Mouse (Mus musculus): ENCODE measurements around the gene Edc4. TPM values are rescaled to one million over a fixed set of nuclear protein-coding genes. Genes with fewer than 3 reads are reported as not detected.

The Edc4 gene
- total RNA-seq, 1 experiment from 2014 or later: 38.6 TPM

DNA sequence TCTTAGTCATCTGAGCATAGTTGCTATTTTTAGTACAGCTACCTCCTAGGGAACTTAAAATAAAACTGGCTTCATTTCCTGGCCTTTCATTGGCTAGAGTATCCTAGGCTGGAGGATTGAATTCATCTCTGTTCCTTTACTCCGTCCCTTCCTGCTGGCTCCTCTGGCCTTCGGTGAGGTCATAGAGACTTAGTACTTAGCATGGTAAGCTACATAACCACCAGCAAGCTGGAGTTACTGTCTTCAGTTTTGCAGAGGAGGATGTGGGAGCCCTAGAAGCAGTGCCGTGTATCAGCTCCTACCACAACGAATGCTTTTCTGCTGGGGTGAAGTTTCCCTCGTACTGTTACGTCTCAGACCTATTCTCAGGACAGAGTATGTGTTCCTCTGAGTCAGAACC lies 6.4 kb upstream of the Edc4 start:
- no peak for DNase-seq

DNA sequence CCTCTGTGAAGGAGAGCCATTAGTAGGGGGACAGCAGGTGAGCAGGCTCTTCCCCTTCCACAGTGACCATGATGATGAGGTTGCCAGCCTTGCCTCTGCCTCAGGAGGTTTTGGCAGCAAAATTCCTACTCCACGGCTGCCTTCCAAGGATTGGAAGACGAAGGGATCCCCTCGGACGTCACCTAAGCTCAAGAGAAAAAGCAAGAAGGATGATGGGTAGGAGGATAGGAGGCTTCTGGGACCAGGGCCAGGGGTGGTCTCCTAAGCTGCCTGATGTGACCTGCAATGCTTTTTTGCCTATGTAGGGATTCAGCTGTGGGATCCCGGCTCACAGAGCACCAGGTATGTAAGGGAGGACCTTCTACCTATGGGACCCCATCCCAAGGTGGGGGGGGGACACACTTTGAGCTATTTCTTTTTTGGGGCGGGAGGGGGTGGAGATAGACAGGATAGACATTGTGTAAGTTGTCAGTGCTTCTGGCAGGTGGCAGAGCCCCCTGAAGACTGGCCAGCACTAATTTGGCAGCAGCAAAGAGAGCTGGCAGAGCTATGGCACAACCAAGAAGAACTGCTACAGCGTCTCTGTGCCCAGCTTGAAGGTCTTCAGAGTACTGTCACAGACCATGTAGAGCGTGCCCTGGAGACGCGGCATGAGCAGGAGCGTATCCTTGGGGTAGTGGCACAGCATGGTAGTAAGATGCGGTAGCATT lies 9.2 kb downstream of the Edc4 start:
- no peak for DNase-seq

DNA sequence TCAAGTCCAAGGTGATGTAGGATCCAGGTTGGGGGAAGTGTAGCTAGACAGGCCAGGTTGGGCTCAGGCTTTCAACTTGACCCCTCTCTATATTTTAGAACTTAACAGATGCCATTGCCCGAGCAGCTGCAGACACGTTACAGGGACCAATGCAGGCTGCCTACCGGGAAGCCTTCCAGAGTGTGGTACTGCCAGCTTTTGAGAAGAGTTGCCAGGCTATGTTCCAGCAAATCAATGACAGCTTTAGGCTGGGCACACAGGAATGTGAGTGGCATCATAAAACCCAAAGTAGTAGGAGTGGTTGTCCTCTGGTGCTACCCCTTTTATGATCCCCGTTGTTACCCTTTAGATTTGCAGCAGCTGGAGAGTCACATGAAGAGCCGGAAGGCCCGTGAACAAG lies 10.2 kb downstream of the Edc4 start:
- DNase-seq: no peak

DNA sequence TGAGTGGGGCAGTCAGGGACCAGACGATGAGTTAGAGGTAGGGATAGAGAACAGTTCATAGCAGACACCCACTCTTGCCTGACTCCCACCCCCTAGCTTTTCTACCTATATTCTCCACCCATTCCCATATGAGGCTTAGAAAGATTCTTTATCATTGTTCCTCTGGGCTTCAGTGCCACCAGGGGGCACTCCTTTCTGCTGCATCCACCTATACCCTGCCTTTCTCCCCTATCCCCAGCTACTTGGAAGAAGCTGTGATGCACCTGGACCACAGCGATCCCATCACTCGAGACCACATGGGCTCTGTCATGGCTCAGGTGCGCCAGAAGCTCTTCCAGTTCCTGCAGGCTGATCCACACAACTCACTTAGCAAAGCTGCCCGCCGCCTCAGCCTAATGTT lies 11.8 kb downstream of the Edc4 start:
- peak; percentile 27 for DNase-seq

- DNase-seq: peak; percentile 71
Measured at GRCm38 (mm10) chr8:105893339-105893738, 12.7 kb downstream of the Edc4 start, which contains the start of gene Nrn1l. TSS of gene Nrn1l (plus strand) at chr8:105893567.

- DNase-seq: no peak
Measured at GRCm38 (mm10) chr8:105897801-105898480, 17.3 kb downstream of the Edc4 start.

- DNase-seq: peak; percentile 93
Measured at GRCm38 (mm10) chr8:105900180-105900940, 19.7 kb downstream of the Edc4 start, which contains the start of gene Pskh1. TSS of gene Pskh1 (plus strand) at chr8:105900441.

GRCm38 (mm10) chr8:105900941-105901616 lies 20.4 kb downstream of the Edc4 start:
- DNase-seq: no peak

DNA sequence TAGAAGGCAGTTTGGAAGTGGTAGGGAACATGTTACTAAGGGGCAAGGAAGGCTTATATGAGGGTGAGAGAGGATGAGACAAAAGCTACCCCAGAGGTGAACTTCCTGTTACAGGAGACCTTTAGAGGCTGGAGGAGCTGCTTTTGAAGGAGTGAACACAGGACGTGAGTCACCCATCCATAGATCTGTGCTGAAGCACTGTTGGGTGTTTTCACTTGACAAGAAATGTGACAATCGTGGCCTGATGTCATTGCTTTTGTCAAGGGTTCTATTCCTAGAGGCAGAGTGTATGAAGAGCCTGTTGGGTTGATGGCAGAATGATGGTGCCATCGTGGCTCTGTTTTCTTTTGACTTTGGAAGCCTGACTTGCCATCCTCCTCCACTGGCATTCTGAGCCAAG lies 38.7 kb downstream of the Edc4 start:
- DNase-seq: no peak

DNA sequence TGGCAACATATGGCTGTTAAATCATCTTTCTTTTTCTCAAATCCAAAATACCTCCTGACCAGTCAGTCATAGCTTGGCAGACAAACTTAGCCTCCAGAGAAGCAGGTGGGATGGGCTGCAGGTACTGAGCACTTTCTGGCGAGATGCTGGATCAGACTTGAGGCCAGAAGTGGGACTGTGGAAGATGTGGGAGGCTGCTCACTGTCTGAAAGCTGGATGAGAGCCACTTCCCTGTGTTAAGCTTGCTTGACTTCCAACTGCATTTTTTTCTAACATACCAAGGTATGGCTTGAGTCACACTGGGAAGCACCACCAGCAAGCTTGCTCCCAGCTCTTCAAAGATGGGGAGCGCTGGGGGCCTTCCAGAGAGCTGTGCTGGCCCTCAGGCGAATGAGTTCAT lies 44.4 kb downstream of the Edc4 start:
- DNase-seq: no peak

GRCm38 (mm10) chr8:105930602-105931001 lies 49.9 kb downstream of the Edc4 start:
- DNase-seq: peak; percentile 90

DNA sequence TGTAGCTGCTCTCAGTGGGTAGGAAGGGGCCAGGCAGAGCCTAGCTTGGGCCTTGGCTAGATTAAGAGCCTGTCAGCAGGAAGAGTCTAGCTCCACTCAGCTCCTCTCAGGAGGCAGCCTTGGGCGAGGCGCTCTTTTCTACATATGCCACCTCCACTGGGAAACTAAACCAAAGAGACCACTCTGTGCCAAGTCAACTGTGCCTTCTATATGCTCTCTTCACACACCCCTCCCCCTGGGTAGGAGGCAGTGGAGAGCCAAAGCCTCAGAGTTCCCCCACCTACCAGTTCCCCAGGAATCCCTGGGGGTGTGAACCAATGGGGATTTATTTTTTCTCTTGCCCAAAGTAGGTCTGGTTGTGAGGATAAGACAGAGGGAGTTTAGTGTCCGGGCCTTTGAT lies 50.6 kb downstream of the Edc4 start:
- DNase-seq: no peak

- no peak for DNase-seq
Measured at GRCm38 (mm10) chr8:105932525-105932924, 51.8 kb downstream of the Edc4 start.

GRCm38 (mm10) chr8:105933762-105934161 lies 53.1 kb downstream of the Edc4 start, which contains the start of gene Ctrl:
TSS of gene Ctrl (minus strand) at chr8:105933862.
- DNase-seq: no peak

GRCm38 (mm10) chr8:105935105-105935504 lies 54.4 kb downstream of the Edc4 start:
- DNase-seq: no peak

DNA sequence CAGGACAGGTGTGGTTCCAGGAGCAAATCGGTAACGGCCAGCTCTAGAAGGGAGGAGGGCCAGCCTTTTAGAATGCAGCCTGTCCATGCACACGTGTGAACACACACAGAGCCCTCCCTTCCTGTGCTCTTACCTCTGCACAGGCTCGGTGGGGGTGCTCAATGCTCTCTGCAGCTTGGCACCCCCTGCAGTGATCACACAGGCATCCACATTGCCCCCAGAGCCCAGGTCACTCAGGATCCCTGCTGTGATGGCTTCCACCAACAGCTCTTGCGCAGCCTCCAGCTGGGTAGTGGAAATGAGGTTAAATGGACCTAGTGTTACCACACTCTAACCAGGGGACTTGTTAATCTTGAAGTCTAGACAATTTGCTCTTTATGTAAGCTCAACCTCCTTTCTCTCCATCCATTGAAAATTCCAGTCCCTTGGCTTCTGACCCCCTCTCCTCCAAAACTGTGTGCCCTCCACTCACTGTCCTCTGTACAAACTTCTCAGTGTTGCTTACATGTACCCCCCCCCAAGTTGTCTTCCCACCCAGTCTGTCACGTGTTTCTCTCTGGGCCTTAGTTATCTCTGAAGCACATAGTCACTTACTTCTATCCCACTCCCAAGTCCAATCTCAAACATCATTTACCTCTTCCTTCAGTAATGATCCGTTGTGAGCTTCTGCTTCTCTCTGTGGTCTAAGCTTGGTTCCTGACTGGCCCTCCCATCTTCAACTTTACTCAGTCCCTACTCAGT lies 55.4 kb downstream of the Edc4 start:
- DNase-seq: no peak

DNA sequence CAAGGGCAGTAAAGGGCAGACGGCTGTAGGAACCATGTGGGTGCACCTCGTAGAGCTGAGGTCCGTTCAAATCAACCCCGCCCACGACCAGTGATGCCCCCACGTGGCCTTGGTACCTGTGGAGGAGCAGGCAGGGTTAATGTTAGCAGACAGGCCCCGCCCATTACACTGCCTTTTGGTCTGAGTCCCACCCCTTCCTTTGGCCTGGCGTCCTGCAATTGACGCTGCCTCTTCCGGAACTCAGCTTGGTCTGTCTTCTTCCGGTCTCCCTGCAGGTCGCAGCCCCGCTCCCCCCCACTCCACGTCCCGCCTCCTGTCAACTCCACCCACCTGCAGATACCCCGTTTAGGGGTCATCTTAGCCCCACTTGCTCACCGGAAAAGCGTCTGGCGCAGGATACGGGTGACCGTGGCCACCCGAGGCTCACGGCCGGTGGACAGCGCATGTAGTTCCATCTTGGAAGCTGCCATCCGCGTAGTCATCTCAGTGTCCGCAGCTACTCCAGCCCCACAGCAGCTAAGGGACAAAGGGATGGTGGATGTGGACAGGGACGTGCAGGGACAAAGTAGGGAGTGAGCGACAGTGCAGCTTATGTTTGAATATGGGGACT lies 56.3 kb downstream of the Edc4 start:
- DNase-seq: peak; percentile 89

GRCm38 (mm10) chr8:105937496-105938305 lies 57.0 kb downstream of the Edc4 start:
- peak; percentile 47 for DNase-seq

GRCm38 (mm10) chr8:105938306-105938669 lies 57.6 kb downstream of the Edc4 start, which contains the start of gene Psmb10:
TSS of gene Psmb10 (minus strand) at chr8:105938444.
- DNase-seq: peak; percentile 42

- no peak for DNase-seq
Measured at GRCm38 (mm10) chr8:105942026-105942425, 61.3 kb downstream of the Edc4 start.
